Mouse (Mus musculus) left cerebral cortex, adult 11 months (tissue): Measurements from ENCODE around the gene Arhgdib.
"Not testable (repeated sequence)": the region's sequence is repeated elsewhere in the genome, so short reads cannot be mapped to it uniquely, and the experiment has no call there.

Experiments
- DNase-seq: peaks from one replicate; pipeline ENCODE4 v3.0.0; 2022; ENCODE audit warnings: low spot score

Arhgdib gene

DNA sequence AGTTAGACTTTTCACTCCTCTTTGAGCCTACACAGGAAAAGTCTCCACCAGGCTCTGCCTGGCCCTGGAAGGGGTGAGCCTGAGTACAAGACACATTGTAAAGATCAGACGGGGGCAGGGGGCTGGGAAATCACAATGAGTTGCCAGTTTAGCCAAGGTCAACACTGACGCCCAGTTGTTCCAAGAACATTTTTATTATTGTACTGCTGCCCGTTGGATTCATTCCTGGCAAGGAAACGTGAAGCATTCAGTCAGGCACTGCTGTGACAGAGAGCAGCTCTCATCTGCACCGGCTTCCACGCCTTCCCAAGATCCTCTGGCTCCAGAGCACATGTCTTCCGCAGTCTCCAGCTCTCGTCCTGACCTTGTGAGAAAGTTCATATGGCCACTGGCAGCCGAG lies 53.8 kb downstream of the Arhgdib start:
- no peak for DNase-seq

DNA sequence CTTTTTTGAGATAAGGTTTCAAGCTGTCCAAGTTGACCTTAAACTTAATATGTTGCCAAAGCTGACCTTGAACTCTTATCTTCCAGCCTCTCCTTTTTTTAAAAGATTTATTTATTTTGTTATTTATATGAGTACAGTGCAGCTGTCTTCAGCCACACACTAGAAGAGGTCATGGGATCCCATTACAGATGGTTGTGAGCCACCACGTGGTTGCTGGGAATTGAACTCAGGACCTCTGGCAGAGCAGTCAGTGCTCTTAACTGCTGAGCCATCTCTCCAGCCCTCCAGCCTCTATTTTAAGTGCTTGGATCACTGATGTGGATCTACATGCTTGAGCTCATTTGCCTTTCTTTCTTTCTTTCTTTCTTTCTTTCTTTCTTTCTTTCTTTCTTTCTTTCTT lies 56.9 kb downstream of the Arhgdib start:
- DNase-seq: not testable (repeated sequence)

DNA sequence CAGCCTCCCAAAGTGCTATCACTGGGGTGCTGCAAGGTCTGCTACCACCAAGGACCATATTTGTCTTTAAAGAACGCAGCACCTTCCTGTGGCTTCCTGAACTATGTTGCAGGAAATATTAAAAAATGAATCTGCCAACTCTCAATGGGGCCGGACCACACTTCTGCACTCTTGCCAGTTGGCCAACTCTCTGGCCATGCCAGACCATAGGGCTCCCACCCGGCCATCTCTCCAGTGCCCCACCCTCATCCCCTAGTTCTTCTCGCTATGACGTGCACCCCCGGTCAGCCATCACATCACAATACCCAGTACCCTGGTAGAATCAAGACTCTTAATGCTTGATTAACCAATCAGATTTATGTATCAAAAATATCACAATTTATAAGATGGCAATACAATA lies 57.7 kb downstream of the Arhgdib start:
- no peak for DNase-seq

DNA sequence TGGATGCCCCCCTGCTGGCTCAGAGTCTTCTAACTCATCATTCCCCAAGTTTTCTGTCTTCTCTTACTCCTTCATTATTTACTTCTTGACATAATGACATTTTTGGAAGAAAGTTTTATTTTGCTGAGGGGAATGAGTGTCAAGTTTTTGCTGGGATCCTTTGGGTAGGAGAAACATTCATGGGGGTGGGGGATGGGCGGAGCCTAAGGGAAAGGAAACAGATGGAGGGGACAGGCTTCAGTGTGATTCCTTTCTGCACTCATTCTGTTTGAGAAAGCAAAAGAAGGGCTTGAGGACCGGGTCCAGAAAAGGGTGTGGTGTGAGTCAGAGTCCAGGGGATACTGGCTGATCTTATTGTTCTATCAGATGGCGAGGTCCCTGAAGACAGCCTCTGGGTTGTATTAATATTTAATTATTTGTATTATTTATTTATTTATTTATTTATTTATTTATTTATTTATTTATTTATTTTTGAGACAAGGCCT lies 58.2 kb downstream of the Arhgdib start:
- DNase-seq: no peak

DNA sequence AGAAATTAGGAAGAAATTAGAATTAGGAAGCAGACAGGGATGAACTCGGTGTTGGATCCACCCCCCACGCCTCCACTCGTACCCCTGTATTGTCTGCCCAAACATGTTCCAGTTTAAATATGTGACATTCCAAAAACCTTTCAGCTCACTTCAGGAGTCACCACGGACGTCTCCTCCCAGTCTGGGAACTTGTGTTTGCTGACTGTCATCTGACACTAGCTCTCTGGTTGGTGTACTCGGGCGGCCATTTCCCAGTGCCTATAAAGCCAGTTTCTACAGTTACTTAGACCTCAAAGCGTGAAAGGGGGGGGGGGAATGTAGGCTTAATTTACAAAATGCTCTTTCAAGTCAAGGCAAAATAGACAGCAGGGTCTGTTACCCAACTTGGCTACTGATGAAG lies 60.0 kb downstream of the Arhgdib start:
- no peak for DNase-seq

DNA sequence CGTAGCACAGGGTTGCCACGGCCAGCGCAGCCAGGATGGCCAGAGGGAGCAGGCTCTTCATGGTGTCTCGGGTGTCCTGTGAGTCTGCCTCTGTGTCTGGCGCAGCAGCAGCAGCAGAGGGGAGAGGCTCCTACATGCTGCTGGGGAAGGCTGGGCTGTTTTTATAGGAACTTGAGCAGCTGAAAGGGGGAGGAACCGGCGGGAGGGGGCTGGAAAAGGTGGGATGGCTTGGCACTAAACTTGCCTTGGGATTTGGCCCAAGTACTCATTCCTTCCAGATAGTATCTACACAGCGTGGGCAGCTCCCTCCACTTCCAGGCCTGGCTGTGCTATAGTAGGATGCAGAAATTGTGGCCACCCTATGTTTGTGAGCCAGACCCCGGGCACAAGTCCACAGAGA lies 66.0 kb downstream of the Arhgdib start, which contains the start of gene Mgp:
TSS of gene Mgp (minus strand) at position 154 of the 400 bp plus-strand sequence.
- peak; percentile 10 for DNase-seq

DNA sequence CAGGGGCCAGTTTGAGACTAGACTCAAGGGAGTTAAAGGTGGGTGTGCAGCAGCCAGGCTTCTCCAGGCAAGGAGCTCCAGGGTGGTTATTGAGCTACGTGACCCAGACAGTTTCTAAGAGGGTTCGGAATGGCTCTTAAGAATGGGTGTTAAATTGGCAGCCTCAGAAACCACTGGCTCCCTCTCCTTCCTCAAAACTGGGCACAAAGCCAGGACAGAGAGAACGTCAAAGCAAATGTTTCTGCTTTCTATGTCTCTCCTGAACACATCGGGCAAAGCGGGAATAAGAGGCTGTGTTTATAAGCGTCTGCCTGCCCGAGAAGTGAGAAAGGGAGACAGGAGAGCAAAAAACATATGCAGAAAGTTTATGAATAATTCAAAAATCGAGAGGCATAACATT lies 67.1 kb downstream of the Arhgdib start:
- DNase-seq: no peak
